Mouse (Mus musculus) megakaryocyte, embryonic 14.5 days (primary cell): ENCODE results near the gene Hnrnpab.

Experiments
- FLI1 ChIP-seq: IDR thresholded peaks from 2 replicates; pipeline ENCODE4 v1.6.1; 2012; ENCODE audit warnings: low read length, inconsistent platforms, mixed read lengths
- GATA1 ChIP-seq: IDR thresholded peaks from 3 replicates; pipeline ENCODE4 v1.6.1; 2012; ENCODE audit warnings: mixed read lengths, low read length, inconsistent platforms, borderline replicate concordance

GRCm38 (mm10) chr11:51593849-51594248 is 12.8 kb downstream of the Hnrnpab start:
- no peak for TF ChIP-seq GATA1
- no peak for TF ChIP-seq FLI1
